ENCODE assay signal across 29 mouse cellular contexts in genomic region chr11:54675792-54676489, GRCm38 (mm10).
DNase-seq lines count a peak whose midpoint lies in the region; ATAC-seq and TF ChIP-seq lines count a peak whose summit lies in the region.
"Had no signal": no experiment of that assay in that cellular context is flagged by ENCODE, and none has a peak within 500 bp of the region (broad histone marks: within the 10 kb centered on the region; RNA-seq: fewer than 3 reads in every experiment).

No protein-coding gene starts in this region.

- peak; percentile 88 for ATAC-seq in frontal cortex, adult (ENCODE audit: low TSS enrichment)
- ATAC-seq: intestine, embryonic 16.5 days had no signal

- H3K4me1 ChIP-seq in cortical plate, adult 2 months (ENCODE audit: control insufficient read depth, insufficient read depth, low read length), result peaks cover 5% of the 10 kb centered on the region; the same call in 1 of the 2 replicates
- H3K4me1 ChIP-seq: embryonic facial prominence, embryonic 12.5 days; hindbrain, embryonic 13.5 days; limb, embryonic 12.5 days; liver, embryonic 15.5 days; neural tube, embryonic 15.5 days; stomach, embryonic 15.5 days had no signal

- TF ChIP-seq CTCF in cortical plate, adult 2 months (IDR thresholded peaks at IDR 0.05; ENCODE audit: extremely low read depth, insufficient read depth, low read length), result no peak

- peak overlapping the region; percentile 87; the same call in 1 of the 2 replicates for H3K27ac ChIP-seq in cortical plate, adult 2 months (ENCODE audit: insufficient read depth, low read length)
- H3K27ac ChIP-seq: embryonic facial prominence, embryonic 12.5 days; hindbrain, embryonic 13.5 days; limb, embryonic 12.5 days; liver, embryonic 15.5 days; neural tube, embryonic 15.5 days; stomach, embryonic 15.5 days had no signal

- no peak for TF ChIP-seq POLR2A in cortical plate, adult 2 months (IDR thresholded peaks at IDR 0.05; ENCODE audit: extremely low read depth, insufficient read depth, low read length)

- no peak overlapping the region for H3K4me3 ChIP-seq in cortical plate, adult 2 months (ENCODE audit: insufficient read depth, low read length)
- H3K4me3 ChIP-seq: embryonic facial prominence, embryonic 12.5 days; hindbrain, embryonic 13.5 days; limb, embryonic 12.5 days; liver, embryonic 15.5 days; neural tube, embryonic 15.5 days; stomach, embryonic 15.5 days had no signal

- no peak for DNase-seq in frontal cortex, postnatal 25 days (ENCODE audit: low spot score in 2 of 2)
- DNase-seq in left cerebral cortex, adult 11 months (ENCODE audit: low spot score), result peak; percentile 14
- DNase-seq in left cerebral cortex, adult 18-20 months (ENCODE audit: low spot score in 2 of 2), result no peak
- peak; percentile 62 for DNase-seq in telencephalon, adult 2 months (ENCODE audit: low read depth, low spot score)
- no peak for DNase-seq in kidney, adult 8-10 months
- DNase-seq: adrenal gland, postnatal 25 days; B cell, adult 2 months; cerebellum, adult 8-10 months; cerebellum, postnatal 36 days; embryo, embryonic 11 days; gastrocnemius, postnatal 14 days; heart, adult 18-20 months; heart, postnatal 4 days; kidney, adult 9 months; kidney, postnatal 10 days; lung, embryonic 14.5 days; lung, postnatal 14 days; midbrain, embryonic 14.5 days; right cerebral cortex, postnatal 25 days; thymus, postnatal 14 days had no signal

Comparison
In these comparisons a context has a peak if more than half of its experiments do, and no peak if none do; other contexts are left out.
1. DNase-seq: peak in left cerebral cortex, adult 11 months (single experiment) and telencephalon, adult 2 months (single experiment); none in frontal cortex, postnatal 25 days (0 of 2), left cerebral cortex, adult 18-20 months (0 of 2) and kidney, adult 8-10 months (0 of 2).